Mouse (Mus musculus) limb, embryonic 14.5 days (tissue): ENCODE data around the gene Clec4d. TPM values are rescaled to one million over a fixed set of nuclear protein-coding genes. Genes with fewer than 3 reads are reported as not detected.
"Not testable (repeated sequence)": the region's sequence is repeated elsewhere in the genome, so short reads cannot be mapped to it uniquely, and the experiment has no call there.

ENCODE experiments used
- ATAC-seq: fragments of 200-750 bp; cut with Nextera tagmentation; 2 replicates; pipeline ENCODE4 v1.8.0; 2017; ENCODE audit warnings: low read depth, moderate number of reproducible peaks, moderate TSS enrichment; ENCODE audit not compliant: low FRiP score
- DNase-seq: peaks from one replicate; pipeline ENCODE4 v3.0.0-alpha.2; 2015; ENCODE audit warnings: low spot score
- H3K27ac ChIP-seq: fragments of 300-500 bp; sonication (generic); replicated peaks from 2 replicates; pipeline ENCODE4 v1.5.1; 2014; ENCODE audit warnings: low read depth, mild to moderate bottlenecking, low read length, moderate library complexity, mixed read lengths
- H3K27me3 ChIP-seq: fragments of 300-500 bp; sonication (generic); 2 replicates; pipeline ENCODE4 v1.6.1; 2014; ENCODE audit warnings: low read length, mixed read lengths; ENCODE audit not compliant: control insufficient read depth, insufficient read depth
- H3K36me3 ChIP-seq: fragments of 300-500 bp; sonication (generic); 2 replicates; pipeline ENCODE4 v1.6.1; 2014; ENCODE audit warnings: mild to moderate bottlenecking, low read length, moderate library complexity, mixed read lengths; ENCODE audit not compliant: control insufficient read depth, insufficient read depth
- H3K4me1 ChIP-seq: fragments of 300-500 bp; sonication (generic); 2 replicates; pipeline ENCODE4 v1.6.1; 2014; ENCODE audit warnings: antibody characterized with exemption, low read length, mixed read lengths; ENCODE audit not compliant: control insufficient read depth, insufficient read depth
- H3K4me2 ChIP-seq: fragments of 300-500 bp; sonication (generic); replicated peaks from 2 replicates; pipeline ENCODE4 v1.6.1; 2014; ENCODE audit warnings: low read depth, mild to moderate bottlenecking, low read length, moderate library complexity; ENCODE audit not compliant: severe bottlenecking
- H3K4me3 ChIP-seq: fragments of 300-500 bp; sonication (generic); replicated peaks from 2 replicates; pipeline ENCODE4 v1.5.1; 2014; ENCODE audit warnings: low read length
- H3K9ac ChIP-seq: fragments of 300-500 bp; sonication (generic); 2 replicates; pipeline ENCODE4 v1.6.1; 2014; ENCODE audit warnings: mild to moderate bottlenecking, low read depth, low read length, moderate library complexity; ENCODE audit not compliant: severe bottlenecking
- H3K9me3 ChIP-seq: fragments of 300-500 bp; sonication (generic); 2 replicates; pipeline ENCODE4 v1.6.1; 2016; ENCODE audit warnings: low read length; ENCODE audit not compliant: control insufficient read depth
- POLR2A ChIP-seq: fragments of 200-500 bp; IDR thresholded peaks from 2 replicates; pipeline ENCODE4 v1.8.0; 2012; ENCODE audit warnings: inconsistent platforms, mild to moderate bottlenecking, moderate library complexity, borderline replicate concordance; ENCODE audit not compliant: insufficient read depth, insufficient read length; ENCODE audit errors: extremely low read depth
- WGBS: fragments of 180-500 bp; shearing (Covaris S2); extraction: QIAGEN DNeasy Blood & Tissue Kit; methylation state at CpG from one replicate; pipeline ENCODE4 v1.1.7; 2014; 5-methylcytosine and 5-hydroxymethylcytosine counted together
- polyA plus RNA-seq, 2 experiments: library from polyadenylated mRNA; depleted of rRNA in 1 of 2; stranded (reverse) in 1 of 2; unstranded in 1 of 2; fragments of >200 nt; fragmentation: Nextera tagmentation in 1 of 2; extraction: Ambion mirVana in 1 of 2; gene quantifications; 2 replicates each; pipeline versions ENCODE4 v1.2.1 to v1.2.3; 2012 to 2014

Clec4d gene
- polyA plus RNA-seq, 2 experiments = 0.33 to 0.38 TPM

DNA sequence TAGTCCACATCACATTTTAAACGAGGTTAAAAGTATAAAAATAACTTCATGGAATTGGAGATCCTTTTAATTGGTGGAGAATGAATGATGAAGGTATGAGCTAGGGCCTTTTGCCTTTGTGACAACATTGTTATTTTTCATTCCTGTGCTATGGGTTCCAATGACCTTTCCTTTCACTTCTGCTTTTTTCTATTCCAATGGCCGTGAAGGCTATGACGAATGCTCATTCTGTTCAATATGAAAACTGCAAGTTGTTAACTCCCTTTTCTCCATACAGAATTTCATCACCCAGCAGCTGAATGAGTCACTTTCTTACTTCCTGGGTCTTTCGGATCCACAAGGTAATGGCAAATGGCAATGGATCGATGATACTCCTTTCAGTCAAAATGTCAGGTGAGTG lies 17.7 kb upstream of the Clec4d start:
- H3K4me2 ChIP-seq = no peak overlapping the region
- no peak for DNase-seq
- no peak overlapping the region for H3K9ac ChIP-seq
- no peaks in the 10 kb centered on the region for H3K9me3 ChIP-seq
- no peak for TF ChIP-seq POLR2A
- H3K27me3 ChIP-seq = no peaks in the 10 kb centered on the region
- no peaks in the 10 kb centered on the region for H3K36me3 ChIP-seq
- H3K27ac ChIP-seq = no peak overlapping the region
- WGBS = 82% methylated on average over 5 of the region's 5 CpGs
- H3K4me3 ChIP-seq = no peak overlapping the region
- no peaks in the 10 kb centered on the region for H3K4me1 ChIP-seq
- ATAC-seq = no peak

DNA sequence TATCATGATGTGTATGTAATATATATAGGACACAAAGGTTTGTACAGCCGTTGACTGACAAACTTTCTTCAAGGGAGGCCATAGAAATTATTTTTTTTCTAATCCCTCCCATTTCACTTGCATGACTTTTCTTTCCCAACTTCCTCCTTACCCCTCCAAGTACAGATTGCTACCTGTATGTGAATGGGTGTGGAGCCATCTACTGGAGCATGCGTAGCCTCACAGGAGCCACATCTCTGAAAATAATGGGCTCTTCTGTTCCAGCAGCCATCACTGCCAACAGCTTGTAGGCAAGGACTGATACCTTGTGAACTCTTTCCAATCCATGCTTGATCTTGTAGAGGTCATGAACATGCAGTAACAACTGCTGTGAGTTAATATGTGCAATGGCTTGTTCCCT lies 13.0 kb upstream of the Clec4d start:
- 81% methylated on average over 2 of the region's 2 CpGs for WGBS
- not testable (repeated sequence) for DNase-seq, H3K36me3 ChIP-seq, H3K4me1 ChIP-seq, H3K27me3 ChIP-seq, ATAC-seq, H3K4me3 ChIP-seq, H3K4me2 ChIP-seq, H3K9ac ChIP-seq, H3K27ac ChIP-seq, H3K9me3 ChIP-seq

- no peak overlapping the region for H3K27ac ChIP-seq
- H3K9ac ChIP-seq = no peak overlapping the region
- DNase-seq (no peak), ATAC-seq (no peak)
- H3K36me3 ChIP-seq = no peaks in the 10 kb centered on the region
- H3K4me2 ChIP-seq = no peak overlapping the region
- no peaks in the 10 kb centered on the region for H3K27me3 ChIP-seq
- TF ChIP-seq POLR2A = no peak
- no peaks in the 10 kb centered on the region for H3K9me3 ChIP-seq
- no peak overlapping the region for H3K4me3 ChIP-seq
- no peaks in the 10 kb centered on the region for H3K4me1 ChIP-seq
Observed at GRCm38 (mm10) chr6:123252735-123253134, 9.2 kb upstream of the Clec4d start.

DNA sequence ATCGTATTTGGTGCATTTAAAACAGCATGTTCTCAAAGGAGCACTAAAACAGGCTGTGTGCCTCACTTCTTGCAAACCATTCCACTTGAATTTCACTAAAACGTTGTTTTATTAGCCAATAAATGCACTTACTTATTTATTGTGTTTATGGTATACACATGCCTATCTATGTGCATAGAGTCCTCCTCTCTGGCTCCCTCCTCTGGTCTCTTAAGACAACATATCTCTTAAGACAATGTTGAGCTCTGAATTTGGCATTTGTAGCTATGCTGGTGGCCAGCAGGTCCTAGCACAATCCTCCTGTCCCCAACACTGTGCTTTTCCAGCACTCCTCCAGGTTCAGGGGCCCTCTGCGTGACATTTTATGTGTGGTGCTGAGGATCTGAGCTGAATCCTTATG lies 3.0 kb upstream of the Clec4d start:
- WGBS = 63% methylated on average over 3 of the region's 3 CpGs
- Histone ChIP-seq H3K4me2 (no peak overlapping the region), H3K27me3 (no peaks in the 10 kb centered on the region), H3K4me3 (no peak overlapping the region), H3K9ac (no peak overlapping the region), H3K4me1 (no peaks in the 10 kb centered on the region), H3K9me3 (no peaks in the 10 kb centered on the region), H3K36me3 (no peaks in the 10 kb centered on the region), H3K27ac (no peak overlapping the region)
- no peak for TF ChIP-seq POLR2A
- no peak for ATAC-seq
- DNase-seq = no peak

GRCm38 (mm10) chr6:123259889-123260603 lies 1.9 kb upstream of the Clec4d start:
- H3K36me3 ChIP-seq = no peaks in the 10 kb centered on the region
- ATAC-seq (no peak), DNase-seq (no peak)
- H3K27me3 ChIP-seq = no peaks in the 10 kb centered on the region
- H3K4me1 ChIP-seq = no peaks in the 10 kb centered on the region
- no peak overlapping the region for H3K4me3 ChIP-seq
- no peak for TF ChIP-seq POLR2A
- WGBS = 78% methylated on average over 4 of the region's 4 CpGs
- no peaks in the 10 kb centered on the region for H3K9me3 ChIP-seq
- H3K9ac ChIP-seq = no peak overlapping the region
- no peak overlapping the region for H3K27ac ChIP-seq
- no peak overlapping the region for H3K4me2 ChIP-seq

DNA sequence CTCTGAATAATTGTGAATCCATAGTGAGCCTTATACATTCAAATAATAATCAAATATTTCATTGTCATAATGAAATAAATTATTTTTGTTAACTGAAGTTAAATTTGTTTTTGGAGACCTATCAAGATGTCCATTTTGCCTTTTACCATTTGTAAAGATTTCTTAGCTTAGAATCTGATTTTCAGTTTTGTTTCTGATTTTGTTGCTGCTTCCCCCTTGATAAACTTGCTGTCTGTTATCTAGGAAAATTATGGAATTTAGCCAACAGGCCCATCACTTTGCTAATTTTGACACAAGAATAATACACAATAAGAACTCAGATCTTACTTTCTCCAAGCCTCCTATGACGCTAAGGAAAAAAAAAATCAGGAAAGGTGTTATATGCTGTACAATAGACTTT lies 1.0 kb upstream of the Clec4d start:
- Histone ChIP-seq H3K9me3 (no peaks in the 10 kb centered on the region), H3K9ac (no peak overlapping the region), H3K36me3 (no peaks in the 10 kb centered on the region), H3K4me2 (no peak overlapping the region), H3K27ac (no peak overlapping the region), H3K27me3 (no peaks in the 10 kb centered on the region), H3K4me1 (no peaks in the 10 kb centered on the region), H3K4me3 (no peak overlapping the region)
- ATAC-seq (no peak), DNase-seq (no peak)
- TF ChIP-seq POLR2A = no peak
- 94% methylated on average over 1 of the region's 1 CpGs for WGBS
